Mouse (Mus musculus): Measurements from ENCODE around the gene Efhd1. TPM values are rescaled to one million over a fixed set of nuclear protein-coding genes. Genes with fewer than 3 reads are reported as not detected.
A peak's percentile ranks its signal among the peaks of the same experiment; 100 is the strongest.

Gene Efhd1
- polyA plus RNA-seq, 1 experiment = 1.9 TPM

DNA sequence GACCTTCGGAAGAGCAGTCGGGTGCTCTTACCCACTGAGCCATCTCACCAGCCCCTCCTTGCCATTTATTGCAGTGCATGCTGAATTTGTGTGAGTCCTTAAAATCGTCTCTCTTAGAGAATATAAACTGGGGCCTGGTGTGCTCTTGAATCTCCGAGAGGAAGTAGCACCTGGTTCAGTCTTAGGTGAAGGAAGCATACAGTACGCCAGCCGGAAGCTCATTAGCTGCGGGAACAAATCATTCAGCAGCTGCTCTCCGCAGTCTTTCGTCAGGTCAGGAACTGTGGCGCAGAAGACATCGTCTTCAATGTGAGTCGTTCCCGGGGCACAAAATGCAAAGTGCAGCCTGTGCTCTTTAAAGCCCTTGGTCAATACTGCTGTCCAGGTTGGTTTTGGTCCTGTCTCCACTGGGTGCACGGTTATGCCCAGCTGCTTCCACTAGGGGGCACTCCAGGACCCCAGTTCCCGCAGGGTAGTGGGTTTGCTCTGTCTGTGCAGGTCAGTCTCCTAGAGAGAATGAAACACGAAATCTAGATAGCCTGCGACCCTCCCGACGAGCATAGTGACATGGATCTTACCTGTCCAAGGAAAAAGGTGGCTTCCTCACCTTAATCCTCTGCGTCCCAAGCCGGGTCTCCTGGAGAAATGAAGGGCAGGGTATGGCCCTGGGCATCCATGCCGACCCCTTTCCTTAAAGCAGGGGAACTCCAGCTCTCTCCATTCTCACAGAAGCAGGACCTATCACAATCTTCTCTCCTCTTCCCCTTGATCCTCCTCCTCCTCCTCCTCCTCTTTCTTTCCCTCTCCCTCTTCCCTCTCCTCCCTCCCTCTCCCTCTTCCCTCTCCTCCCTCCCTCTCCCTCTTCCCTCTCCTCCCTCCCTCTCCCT, 18.0 kb upstream of the Efhd1 start:
- Histone ChIP-seq H3K27ac (ENCODE audit: insufficient read depth, low read length) (no peak overlapping the region), H3K9me3 (replicated peaks; ENCODE audit: control insufficient read depth, insufficient read depth, low read length, poor library complexity, severe bottlenecking) (no peaks in the 10 kb centered on the region), H3K4me3 (ENCODE audit: low read depth, low read length) (peak overlapping the region; percentile 35)

DNA sequence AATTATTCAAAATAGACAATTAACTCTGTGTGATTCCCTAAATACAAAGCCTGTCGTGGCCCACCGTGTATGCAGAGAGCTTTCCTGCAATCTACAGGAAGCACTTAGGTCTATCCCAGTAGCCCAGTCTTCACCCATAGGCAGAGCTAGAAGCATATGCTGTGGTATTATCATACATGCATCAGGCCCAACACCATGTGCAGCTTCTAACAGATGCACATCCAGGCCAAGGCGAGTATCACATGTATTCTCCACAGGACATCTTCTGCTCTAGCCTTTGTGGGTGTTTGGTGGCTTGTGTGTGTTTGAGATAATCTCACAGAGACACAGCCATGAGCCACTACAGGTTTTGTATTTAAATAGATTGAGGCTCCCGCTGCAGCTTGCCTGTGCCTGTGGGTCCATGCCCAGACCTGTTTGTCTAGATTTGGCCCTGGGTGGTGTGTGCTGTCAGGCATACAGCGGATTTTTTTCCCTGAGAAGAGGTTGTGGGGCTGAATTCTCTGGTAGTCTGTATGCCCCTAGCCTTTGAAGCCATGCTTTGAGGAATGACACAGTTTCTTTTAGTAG, 12.0 kb upstream of the Efhd1 start:
- no peaks in the 10 kb centered on the region for H3K27me3 ChIP-seq (ENCODE audit: control insufficient read depth, insufficient read depth, low read length, poor library complexity, severe bottlenecking)
- H3K4me3 ChIP-seq (ENCODE audit: low read depth, low read length) = no peak overlapping the region
- peaks cover 3% of the 10 kb centered on the region for H3K4me1 ChIP-seq (ENCODE audit: control insufficient read depth, insufficient read depth, low read length)
- no peak for TF ChIP-seq EP300 (IDR thresholded peaks at IDR 0.05; ENCODE audit: insufficient read depth, low read depth, low read length)
- H3K27ac ChIP-seq (ENCODE audit: insufficient read depth, low read length) = no peak overlapping the region
- no peaks in the 10 kb centered on the region for H3K36me3 ChIP-seq (ENCODE audit: control insufficient read depth, insufficient read depth, low read length, poor library complexity, severe bottlenecking)
- no peak overlapping the region for H3K9ac ChIP-seq (ENCODE audit: low read depth, poor library complexity, severe bottlenecking)
- no peaks in the 10 kb centered on the region for H3K9me3 ChIP-seq (replicated peaks; ENCODE audit: control insufficient read depth, insufficient read depth, low read length, poor library complexity, severe bottlenecking)

More for the DNA sequence above, 18.0 kb upstream of the Efhd1 start:
- Histone ChIP-seq H3K4me1 (ENCODE audit: control insufficient read depth, insufficient read depth, low read length) (peaks cover 1% of the 10 kb centered on the region), H3K27me3 (ENCODE audit: control insufficient read depth, insufficient read depth, low read length, poor library complexity, severe bottlenecking) (no peaks in the 10 kb centered on the region), H3K9ac (ENCODE audit: low read depth, poor library complexity, severe bottlenecking) (no peak overlapping the region), H3K36me3 (ENCODE audit: control insufficient read depth, insufficient read depth, low read length, poor library complexity, severe bottlenecking) (no peaks in the 10 kb centered on the region)
- TF ChIP-seq POLR2A (IDR thresholded peaks at IDR 0.05; ENCODE audit: insufficient read depth, low read length) (no peak), CTCF (IDR thresholded peaks at IDR 0.05; ENCODE audit: low read depth, low read length) (peak; percentile 96)

DNA sequence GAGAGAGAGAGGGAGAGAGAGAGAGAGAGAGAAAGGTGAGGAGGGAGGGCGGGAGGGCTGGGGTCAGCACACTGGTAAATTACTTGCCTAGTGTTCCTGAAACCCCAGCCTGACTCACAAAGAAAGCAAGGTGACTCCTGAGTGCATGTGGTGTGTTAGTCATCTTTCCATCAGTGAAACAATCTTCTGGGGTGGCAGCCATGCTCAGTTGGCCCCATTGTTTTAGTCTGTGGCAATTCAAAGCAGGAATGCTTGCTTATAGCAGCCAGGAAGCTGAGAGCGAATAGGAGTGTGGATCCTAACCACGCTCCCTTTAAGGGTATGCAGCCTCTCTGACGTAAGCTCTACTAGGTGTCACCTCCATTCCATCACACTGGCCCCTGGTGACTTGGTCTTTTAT, 9.0 kb upstream of the Efhd1 start:
- H3K4me3 ChIP-seq (ENCODE audit: low read depth, low read length) = no peak overlapping the region
- peaks cover 3% of the 10 kb centered on the region for H3K4me1 ChIP-seq (ENCODE audit: control insufficient read depth, insufficient read depth, low read length)
- no peak overlapping the region for H3K27ac ChIP-seq (ENCODE audit: insufficient read depth, low read length)
- H3K27me3 ChIP-seq (ENCODE audit: control insufficient read depth, insufficient read depth, low read length, poor library complexity, severe bottlenecking) = peaks cover 3% of the 10 kb centered on the region; the same call in 1 of the 2 replicates
- H3K9ac ChIP-seq (ENCODE audit: low read depth, poor library complexity, severe bottlenecking) = no peak overlapping the region
- TF ChIP-seq POLR2A (IDR thresholded peaks at IDR 0.05; ENCODE audit: insufficient read depth, low read length) = no peak
- TF ChIP-seq CTCF (IDR thresholded peaks at IDR 0.05; ENCODE audit: low read depth, low read length) = no peak
- no peak for TF ChIP-seq EP300 (IDR thresholded peaks at IDR 0.05; ENCODE audit: insufficient read depth, low read depth, low read length)
- no peaks in the 10 kb centered on the region for H3K36me3 ChIP-seq (ENCODE audit: control insufficient read depth, insufficient read depth, low read length, poor library complexity, severe bottlenecking)
- no peaks in the 10 kb centered on the region for H3K9me3 ChIP-seq (replicated peaks; ENCODE audit: control insufficient read depth, insufficient read depth, low read length, poor library complexity, severe bottlenecking)

DNA sequence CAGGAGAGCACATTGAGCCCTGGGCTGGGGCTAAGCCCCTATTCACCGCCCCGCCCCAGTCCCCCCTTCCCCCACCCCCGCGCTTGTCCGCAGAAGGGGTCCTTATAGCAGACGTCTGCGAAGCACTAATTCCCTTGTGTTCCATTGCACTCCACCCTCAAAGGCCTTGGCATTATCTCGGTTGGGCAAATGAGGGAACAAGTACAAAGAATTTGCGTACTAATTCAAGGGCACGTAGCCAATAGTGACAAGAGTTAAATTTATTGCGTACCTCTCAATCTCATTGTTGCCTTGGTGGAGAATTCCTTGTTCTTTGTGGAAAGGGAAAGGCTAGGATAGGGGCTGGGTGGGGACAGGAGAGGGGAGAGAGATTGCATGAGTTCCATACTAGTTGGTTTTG, 6.5 kb upstream of the Efhd1 start:
- TF ChIP-seq CTCF (IDR thresholded peaks at IDR 0.05; ENCODE audit: low read depth, low read length) (no peak), EP300 (IDR thresholded peaks at IDR 0.05; ENCODE audit: insufficient read depth, low read depth, low read length) (no peak), POLR2A (IDR thresholded peaks at IDR 0.05; ENCODE audit: insufficient read depth, low read length) (no peak)
- no peaks in the 10 kb centered on the region for H3K9me3 ChIP-seq (replicated peaks; ENCODE audit: control insufficient read depth, insufficient read depth, low read length, poor library complexity, severe bottlenecking)
- no peak overlapping the region for H3K4me3 ChIP-seq (ENCODE audit: low read depth, low read length)
- H3K9ac ChIP-seq (ENCODE audit: low read depth, poor library complexity, severe bottlenecking) = no peak overlapping the region
- peaks cover 3% of the 10 kb centered on the region; the same call in 1 of the 2 replicates for H3K27me3 ChIP-seq (ENCODE audit: control insufficient read depth, insufficient read depth, low read length, poor library complexity, severe bottlenecking)
- H3K4me1 ChIP-seq (ENCODE audit: control insufficient read depth, insufficient read depth, low read length) = no peaks in the 10 kb centered on the region
- no peak overlapping the region for H3K27ac ChIP-seq (ENCODE audit: insufficient read depth, low read length)
- H3K36me3 ChIP-seq (ENCODE audit: control insufficient read depth, insufficient read depth, low read length, poor library complexity, severe bottlenecking) = no peaks in the 10 kb centered on the region

DNA sequence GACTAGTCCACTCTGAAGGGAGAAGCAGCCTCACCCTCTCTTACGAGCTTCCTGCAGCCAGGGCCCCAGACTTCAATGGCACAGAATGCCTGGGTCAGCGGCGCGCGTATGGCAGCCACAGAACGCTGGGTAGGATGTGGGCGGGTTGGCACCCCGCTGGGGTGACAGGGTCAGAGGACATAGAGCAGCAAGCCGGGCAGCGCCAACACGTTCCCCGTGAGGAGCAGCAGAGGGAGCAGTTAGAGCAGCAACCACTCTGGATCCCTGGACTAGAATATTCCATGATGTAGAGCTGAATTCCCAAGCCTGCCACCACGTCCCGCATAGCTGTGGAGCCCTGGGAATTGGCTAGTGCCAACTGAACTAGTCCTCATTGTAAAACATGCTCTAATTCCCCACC, 5.7 kb upstream of the Efhd1 start:
- TF ChIP-seq CTCF (IDR thresholded peaks at IDR 0.05; ENCODE audit: low read depth, low read length) = peak; percentile 29
- no peak for TF ChIP-seq POLR2A (IDR thresholded peaks at IDR 0.05; ENCODE audit: insufficient read depth, low read length)
- Histone ChIP-seq H3K27ac (ENCODE audit: insufficient read depth, low read length) (no peak overlapping the region), H3K9ac (ENCODE audit: low read depth, poor library complexity, severe bottlenecking) (no peak overlapping the region), H3K4me3 (ENCODE audit: low read depth, low read length) (no peak overlapping the region), H3K9me3 (replicated peaks; ENCODE audit: control insufficient read depth, insufficient read depth, low read length, poor library complexity, severe bottlenecking) (no peaks in the 10 kb centered on the region), H3K27me3 (ENCODE audit: control insufficient read depth, insufficient read depth, low read length, poor library complexity, severe bottlenecking) (peaks cover 6% of the 10 kb centered on the region), H3K36me3 (ENCODE audit: control insufficient read depth, insufficient read depth, low read length, poor library complexity, severe bottlenecking) (no peaks in the 10 kb centered on the region), H3K4me1 (ENCODE audit: control insufficient read depth, insufficient read depth, low read length) (no peaks in the 10 kb centered on the region)

DNA sequence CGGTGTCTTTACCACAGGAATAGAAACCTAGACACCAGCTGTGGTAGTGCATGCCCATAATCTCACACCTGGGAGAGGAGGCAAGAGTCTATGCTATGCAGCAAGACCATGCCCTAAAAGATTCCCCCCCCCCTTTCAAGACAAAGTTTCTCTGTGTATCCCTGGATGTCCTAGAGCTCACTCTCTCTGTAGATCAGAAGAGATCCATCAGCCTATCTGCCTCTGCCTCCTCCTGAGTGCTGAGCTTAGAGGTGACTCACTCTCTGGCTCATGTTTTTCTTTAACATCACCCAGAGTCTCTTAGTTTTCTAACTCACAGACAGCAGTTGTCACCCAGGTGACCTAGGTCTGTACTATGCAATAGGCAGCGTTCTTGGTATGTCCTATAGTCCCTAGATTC, 4.8 kb upstream of the Efhd1 start:
- no peaks in the 10 kb centered on the region for H3K36me3 ChIP-seq (ENCODE audit: control insufficient read depth, insufficient read depth, low read length, poor library complexity, severe bottlenecking)
- no peaks in the 10 kb centered on the region for H3K4me1 ChIP-seq (ENCODE audit: control insufficient read depth, insufficient read depth, low read length)
- H3K27ac ChIP-seq (ENCODE audit: insufficient read depth, low read length) = no peak overlapping the region
- no peak overlapping the region for H3K4me3 ChIP-seq (ENCODE audit: low read depth, low read length)
- peaks cover 9% of the 10 kb centered on the region for H3K27me3 ChIP-seq (ENCODE audit: control insufficient read depth, insufficient read depth, low read length, poor library complexity, severe bottlenecking)
- H3K9ac ChIP-seq (ENCODE audit: low read depth, poor library complexity, severe bottlenecking) = no peak overlapping the region
- TF ChIP-seq POLR2A (IDR thresholded peaks at IDR 0.05; ENCODE audit: insufficient read depth, low read length) = no peak
- no peak for TF ChIP-seq EP300 (IDR thresholded peaks at IDR 0.05; ENCODE audit: insufficient read depth, low read depth, low read length)
- no peak for TF ChIP-seq CTCF (IDR thresholded peaks at IDR 0.05; ENCODE audit: low read depth, low read length)
- no peaks in the 10 kb centered on the region for H3K9me3 ChIP-seq (replicated peaks; ENCODE audit: control insufficient read depth, insufficient read depth, low read length, poor library complexity, severe bottlenecking)

Measured in ES-Bruce4 (cell line).